Mouse (Mus musculus): ENCODE measurements around the gene Cdkn2b. TPM values are rescaled to one million over a fixed set of nuclear protein-coding genes. Genes with fewer than 3 reads are reported as not detected.

Cdkn2b gene
- polyA plus RNA-seq, 1 experiment, result 8.3 TPM

- H3K36me3 ChIP-seq (ENCODE audit: control insufficient read depth, insufficient read depth, low read length, poor library complexity, severe bottlenecking), result no peaks in the 10 kb centered on the region; the same call in 1 of the 2 replicates
- H3K9me3 ChIP-seq (replicated peaks; ENCODE audit: control insufficient read depth, insufficient read depth, low read length, poor library complexity, severe bottlenecking), result no peaks in the 10 kb centered on the region
- peak overlapping the region; percentile 59 for H3K9ac ChIP-seq (ENCODE audit: low read depth, poor library complexity, severe bottlenecking)
- peaks cover 9% of the 10 kb centered on the region for H3K27me3 ChIP-seq (ENCODE audit: control insufficient read depth, insufficient read depth, low read length, poor library complexity, severe bottlenecking)
- no peaks in the 10 kb centered on the region for H3K4me1 ChIP-seq (ENCODE audit: control insufficient read depth, insufficient read depth, low read length)
- H3K4me3 ChIP-seq (ENCODE audit: low read depth, low read length), result peak overlapping the region; percentile 72
- TF ChIP-seq EP300 (IDR thresholded peaks at IDR 0.05; ENCODE audit: insufficient read depth, low read depth, low read length) (no peak), POLR2A (IDR thresholded peaks at IDR 0.05; ENCODE audit: insufficient read depth, low read length) (no peak), CTCF (IDR thresholded peaks at IDR 0.05; ENCODE audit: low read depth, low read length) (no peak)
- no peak overlapping the region for H3K27ac ChIP-seq (ENCODE audit: insufficient read depth, low read length)
Observed at GRCm38 (mm10) chr4:89295441-89296220, 15.2 kb downstream of the Cdkn2b start.

GRCm38 (mm10) chr4:89294486-89295440, 16.1 kb downstream of the Cdkn2b start, which contains the start of gene Cdkn2a:
TSS of gene Cdkn2a (minus strand) at chr4:89294653.
- H3K4me1 ChIP-seq (ENCODE audit: control insufficient read depth, insufficient read depth, low read length), result no peaks in the 10 kb centered on the region
- no peaks in the 10 kb centered on the region for H3K9me3 ChIP-seq (replicated peaks; ENCODE audit: control insufficient read depth, insufficient read depth, low read length, poor library complexity, severe bottlenecking)
- H3K27me3 ChIP-seq (ENCODE audit: control insufficient read depth, insufficient read depth, low read length, poor library complexity, severe bottlenecking), result peaks cover 9% of the 10 kb centered on the region
- H3K9ac ChIP-seq (ENCODE audit: low read depth, poor library complexity, severe bottlenecking), result peak within 1 kb of the TSS; percentile 59
- TF ChIP-seq CTCF (IDR thresholded peaks at IDR 0.05; ENCODE audit: low read depth, low read length) (no peak), POLR2A (IDR thresholded peaks at IDR 0.05; ENCODE audit: insufficient read depth, low read length) (no peak), EP300 (IDR thresholded peaks at IDR 0.05; ENCODE audit: insufficient read depth, low read depth, low read length) (no peak)
- no peak within 1 kb of the TSS for H3K27ac ChIP-seq (ENCODE audit: insufficient read depth, low read length)
- peak within 1 kb of the TSS; percentile 72 for H3K4me3 ChIP-seq (ENCODE audit: low read depth, low read length)
- no peaks in the 10 kb centered on the region; the same call in 1 of the 2 replicates for H3K36me3 ChIP-seq (ENCODE audit: control insufficient read depth, insufficient read depth, low read length, poor library complexity, severe bottlenecking)

- H3K36me3 ChIP-seq (ENCODE audit: control insufficient read depth, insufficient read depth, low read length, poor library complexity, severe bottlenecking), result no peaks in the 10 kb centered on the region; the same call in 1 of the 2 replicates
- no peaks in the 10 kb centered on the region for H3K4me1 ChIP-seq (ENCODE audit: control insufficient read depth, insufficient read depth, low read length)
- TF ChIP-seq EP300 (IDR thresholded peaks at IDR 0.05; ENCODE audit: insufficient read depth, low read depth, low read length) (no peak), CTCF (IDR thresholded peaks at IDR 0.05; ENCODE audit: low read depth, low read length) (no peak), POLR2A (IDR thresholded peaks at IDR 0.05; ENCODE audit: insufficient read depth, low read length) (no peak)
- H3K9me3 ChIP-seq (replicated peaks; ENCODE audit: control insufficient read depth, insufficient read depth, low read length, poor library complexity, severe bottlenecking), result no peaks in the 10 kb centered on the region
- H3K9ac ChIP-seq (ENCODE audit: low read depth, poor library complexity, severe bottlenecking), result peak overlapping the region; percentile 59
- H3K27me3 ChIP-seq (ENCODE audit: control insufficient read depth, insufficient read depth, low read length, poor library complexity, severe bottlenecking), result peaks cover 9% of the 10 kb centered on the region
- peak overlapping the region; percentile 72 for H3K4me3 ChIP-seq (ENCODE audit: low read depth, low read length)
- no peak overlapping the region for H3K27ac ChIP-seq (ENCODE audit: insufficient read depth, low read length)
Observed at GRCm38 (mm10) chr4:89294091-89294485, 16.8 kb downstream of the Cdkn2b start.

DNA sequence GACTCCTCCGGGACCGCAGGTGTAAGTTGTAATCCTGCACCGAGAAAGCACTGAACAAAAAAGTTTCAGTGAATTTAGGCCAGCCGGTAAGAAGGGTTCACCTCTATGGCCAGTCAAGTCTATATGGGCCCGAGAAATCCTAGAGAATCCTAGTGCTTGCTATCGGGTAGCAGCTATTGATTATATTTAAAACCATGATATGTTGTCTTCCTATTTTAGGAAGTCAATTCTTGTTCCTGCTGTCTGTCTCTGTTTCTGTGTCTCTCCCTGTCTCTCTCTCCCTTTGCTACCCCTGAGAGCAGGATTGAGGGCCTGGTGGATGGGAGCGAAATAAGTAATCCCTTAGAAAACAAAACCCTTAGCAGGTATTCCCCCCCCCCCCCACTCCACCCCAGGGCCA, 17.3 kb downstream of the Cdkn2b start:
- Histone ChIP-seq H3K4me3 (ENCODE audit: low read depth, low read length) (no peak overlapping the region), H3K4me1 (ENCODE audit: control insufficient read depth, insufficient read depth, low read length) (no peaks in the 10 kb centered on the region), H3K36me3 (ENCODE audit: control insufficient read depth, insufficient read depth, low read length, poor library complexity, severe bottlenecking) (no peaks in the 10 kb centered on the region; the same call in 1 of the 2 replicates), H3K27ac (ENCODE audit: insufficient read depth, low read length) (no peak overlapping the region), H3K9ac (ENCODE audit: low read depth, poor library complexity, severe bottlenecking) (no peak overlapping the region), H3K9me3 (replicated peaks; ENCODE audit: control insufficient read depth, insufficient read depth, low read length, poor library complexity, severe bottlenecking) (no peaks in the 10 kb centered on the region), H3K27me3 (ENCODE audit: control insufficient read depth, insufficient read depth, low read length, poor library complexity, severe bottlenecking) (peaks cover 9% of the 10 kb centered on the region)
- TF ChIP-seq POLR2A (IDR thresholded peaks at IDR 0.05; ENCODE audit: insufficient read depth, low read length) (no peak), EP300 (IDR thresholded peaks at IDR 0.05; ENCODE audit: insufficient read depth, low read depth, low read length) (no peak), CTCF (IDR thresholded peaks at IDR 0.05; ENCODE audit: low read depth, low read length) (no peak)

- no peaks in the 10 kb centered on the region for H3K9me3 ChIP-seq (replicated peaks; ENCODE audit: control insufficient read depth, insufficient read depth, low read length, poor library complexity, severe bottlenecking)
- peaks cover 7% of the 10 kb centered on the region for H3K27me3 ChIP-seq (ENCODE audit: control insufficient read depth, insufficient read depth, low read length, poor library complexity, severe bottlenecking)
- no peaks in the 10 kb centered on the region for H3K4me1 ChIP-seq (ENCODE audit: control insufficient read depth, insufficient read depth, low read length)
- no peak overlapping the region for H3K27ac ChIP-seq (ENCODE audit: insufficient read depth, low read length)
- H3K9ac ChIP-seq (ENCODE audit: low read depth, poor library complexity, severe bottlenecking), result no peak overlapping the region
- no peaks in the 10 kb centered on the region for H3K36me3 ChIP-seq (ENCODE audit: control insufficient read depth, insufficient read depth, low read length, poor library complexity, severe bottlenecking)
- TF ChIP-seq POLR2A (IDR thresholded peaks at IDR 0.05; ENCODE audit: insufficient read depth, low read length), result no peak
- H3K4me3 ChIP-seq (ENCODE audit: low read depth, low read length), result no peak overlapping the region
Observed at GRCm38 (mm10) chr4:89289028-89289427, 21.8 kb downstream of the Cdkn2b start.

Data from ES-Bruce4 (cell line).